Mouse (Mus musculus): ENCODE data around the gene 2610001J05Rik. TPM values are rescaled to one million over a fixed set of nuclear protein-coding genes. Genes with fewer than 3 reads are reported as not detected.
"Not testable (repeated sequence)": the region's sequence is repeated elsewhere in the genome, so short reads cannot be mapped to it uniquely, and the experiment has no call there.

Gene 2610001J05Rik
- total and polyA plus RNA-seq, 2 experiments, result 10.1 to 23.4 TPM

DNA sequence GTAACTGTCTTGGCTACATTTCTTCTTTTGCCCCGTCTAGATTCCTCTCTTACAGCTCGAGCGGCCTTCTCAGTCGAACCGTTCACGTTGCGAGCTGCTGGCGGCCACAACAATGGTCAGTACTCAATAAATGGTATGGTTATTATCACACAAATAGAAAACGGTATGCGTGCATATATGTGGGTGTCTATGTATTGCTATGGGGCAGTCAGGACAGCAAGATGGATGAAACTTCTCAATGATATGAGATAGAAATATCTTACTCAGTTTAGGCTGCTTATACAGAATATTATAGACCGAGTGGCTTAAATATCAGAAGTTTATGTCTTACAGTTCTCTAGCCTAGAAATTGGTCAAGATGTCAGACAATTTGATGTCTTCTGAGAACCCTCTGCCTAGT lies 17.1 kb downstream of the 2610001J05Rik start:
- Histone ChIP-seq H3K79me2 (ENCODE audit: control insufficient read depth, insufficient read depth, low read length) (no peaks in the 10 kb centered on the region), H3K4me1 (ENCODE audit: control insufficient read depth, insufficient read depth, low read length) (no peaks in the 10 kb centered on the region), H3K4me3 (ENCODE audit: insufficient read depth, low read depth, low read length) (no peak overlapping the region), H3K36me3 (ENCODE audit: control insufficient read depth, insufficient read depth, low read length) (no peaks in the 10 kb centered on the region), H3K27me3 (ENCODE audit: control insufficient read depth, insufficient read depth, low read length) (no peaks in the 10 kb centered on the region), H3K27ac (replicated peaks; ENCODE audit: insufficient read depth, low read depth, low read length) (no peak overlapping the region), H3K9ac (ENCODE audit: low read depth, low read length) (no peak overlapping the region)
- no peak for DNase-seq (ENCODE audit: extremely low read depth, low read depth, low spot score)
- 45% methylated on average over 11 of the region's 11 CpGs for WGBS
- no peak for TF ChIP-seq POLR2A (IDR thresholded peaks at IDR 0.05; ENCODE audit: extremely low read depth, insufficient read depth, low read length)
- TF ChIP-seq CTCF (IDR thresholded peaks at IDR 0.05; ENCODE audit: low read depth, low read length), result no peak

DNA sequence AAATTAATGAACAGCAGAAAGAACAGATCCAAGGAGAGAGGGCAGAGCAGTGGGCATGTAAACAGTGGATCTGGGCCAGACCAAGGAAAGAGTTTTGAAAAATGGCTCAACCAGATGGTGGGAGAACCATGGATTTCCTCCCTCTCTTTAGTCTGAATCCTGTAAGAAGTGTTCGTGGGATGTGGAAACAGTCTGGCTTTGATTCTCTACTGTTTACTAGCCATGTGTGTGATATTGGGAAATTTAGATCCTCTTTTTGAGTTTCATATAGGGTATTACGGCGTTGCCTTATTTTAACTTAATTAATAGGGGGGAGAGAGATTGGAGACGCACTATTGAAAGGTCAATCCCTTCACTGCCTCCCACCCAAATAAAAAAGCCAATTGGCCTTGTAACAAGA lies 18.1 kb downstream of the 2610001J05Rik start:
- 91% methylated on average over 4 of the region's 4 CpGs for WGBS
- TF ChIP-seq POLR2A (IDR thresholded peaks at IDR 0.05; ENCODE audit: extremely low read depth, insufficient read depth, low read length) (no peak), CTCF (IDR thresholded peaks at IDR 0.05; ENCODE audit: low read depth, low read length) (no peak)
- no peaks in the 10 kb centered on the region for H3K27me3 ChIP-seq (ENCODE audit: control insufficient read depth, insufficient read depth, low read length)
- H3K4me1 ChIP-seq (ENCODE audit: control insufficient read depth, insufficient read depth, low read length), result no peaks in the 10 kb centered on the region
- H3K36me3 ChIP-seq (ENCODE audit: control insufficient read depth, insufficient read depth, low read length), result no peaks in the 10 kb centered on the region
- no peaks in the 10 kb centered on the region for H3K79me2 ChIP-seq (ENCODE audit: control insufficient read depth, insufficient read depth, low read length)
- no peak overlapping the region for H3K4me3 ChIP-seq (ENCODE audit: insufficient read depth, low read depth, low read length)
- H3K27ac ChIP-seq (replicated peaks; ENCODE audit: insufficient read depth, low read depth, low read length), result no peak overlapping the region
- H3K9ac ChIP-seq (ENCODE audit: low read depth, low read length), result no peak overlapping the region
- DNase-seq (ENCODE audit: extremely low read depth, low read depth, low spot score), result no peak

DNA sequence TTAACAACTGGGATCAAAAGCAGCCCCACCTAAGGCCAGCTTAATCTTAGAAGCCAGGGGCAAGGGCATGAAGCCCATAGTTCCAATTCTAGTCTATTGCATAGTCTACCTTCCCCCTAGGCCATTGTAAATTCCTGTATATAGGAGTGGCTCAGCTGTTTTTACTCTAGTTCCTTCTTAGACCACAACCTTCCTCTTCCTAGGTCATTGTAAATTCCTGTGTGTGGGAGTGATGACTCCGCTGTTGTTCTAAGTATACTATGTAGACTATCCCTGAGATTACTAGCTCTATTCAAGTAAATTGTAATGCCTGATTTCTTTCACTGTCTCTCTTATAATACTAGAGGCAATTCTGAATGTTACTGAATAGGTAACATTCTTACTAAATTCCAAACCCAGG lies 25.3 kb downstream of the 2610001J05Rik start:
- 84% methylated on average over 1 of the region's 1 CpGs for WGBS

DNA sequence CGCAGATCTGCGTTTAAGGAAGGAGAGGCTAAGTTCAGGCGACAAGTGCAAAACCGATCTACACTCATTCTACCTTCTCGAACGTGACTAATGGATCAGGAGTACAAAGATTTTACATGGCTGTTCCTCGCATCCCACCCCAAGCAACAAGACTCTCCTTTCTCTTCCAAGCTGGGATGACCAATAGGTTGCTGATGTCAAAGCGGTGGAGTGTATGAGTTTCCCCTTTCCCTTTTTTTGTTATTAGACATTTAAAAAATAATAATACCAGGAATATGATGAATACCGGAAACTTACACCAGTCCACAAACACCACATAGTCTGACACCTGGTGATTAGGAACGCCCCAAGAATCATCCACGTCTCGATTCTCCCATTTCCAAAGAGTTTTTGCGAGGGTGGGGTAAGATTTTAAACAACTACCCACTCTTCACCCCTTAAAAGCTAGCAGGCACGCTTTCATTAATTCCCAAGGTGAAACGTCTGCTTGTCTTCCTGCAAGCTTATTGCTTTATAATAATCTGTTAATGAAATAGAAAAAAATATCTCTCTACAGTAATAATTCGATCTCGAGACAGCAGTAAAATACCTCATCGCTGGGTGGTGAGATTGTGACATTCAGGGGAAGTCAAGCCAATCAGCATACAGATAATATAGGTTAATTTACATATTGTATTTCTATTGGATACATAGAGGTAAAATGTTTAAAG lies 31.8 kb downstream of the 2610001J05Rik start, which contains the start of gene Gpr85:
Gpr85 (minus strand) TSS at position 598 of the 710 bp plus-strand sequence.
- no peaks in the 10 kb centered on the region for H3K36me3 ChIP-seq (ENCODE audit: control insufficient read depth, insufficient read depth, low read length)
- H3K4me3 ChIP-seq (ENCODE audit: insufficient read depth, low read depth, low read length), result peak within 1 kb of the TSS; percentile 75
- H3K9ac ChIP-seq (ENCODE audit: low read depth, low read length), result peak within 1 kb of the TSS; percentile 67
- peaks cover 11% of the 10 kb centered on the region for H3K27me3 ChIP-seq (ENCODE audit: control insufficient read depth, insufficient read depth, low read length)
- DNase-seq (ENCODE audit: extremely low read depth, low read depth, low spot score), result no peak
- no peaks in the 10 kb centered on the region for H3K79me2 ChIP-seq (ENCODE audit: control insufficient read depth, insufficient read depth, low read length)
- H3K27ac ChIP-seq (replicated peaks; ENCODE audit: insufficient read depth, low read depth, low read length), result no peak within 1 kb of the TSS
- 48% methylated on average over 18 of the region's 18 CpGs for WGBS
- H3K4me1 ChIP-seq (ENCODE audit: control insufficient read depth, insufficient read depth, low read length), result no peaks in the 10 kb centered on the region; the same call in 1 of the 2 replicates
- TF ChIP-seq POLR2A (IDR thresholded peaks at IDR 0.05; ENCODE audit: extremely low read depth, insufficient read depth, low read length) (no peak), CTCF (IDR thresholded peaks at IDR 0.05; ENCODE audit: low read depth, low read length) (no peak)

More for the DNA sequence above, 25.3 kb downstream of the 2610001J05Rik start:
- not testable (repeated sequence) for DNase-seq (ENCODE audit: extremely low read depth, low read depth, low spot score); H3K4me1 ChIP-seq (ENCODE audit: control insufficient read depth, insufficient read depth, low read length); H3K27me3 ChIP-seq (ENCODE audit: control insufficient read depth, insufficient read depth, low read length); H3K9ac ChIP-seq (ENCODE audit: low read depth, low read length); H3K79me2 ChIP-seq (ENCODE audit: control insufficient read depth, insufficient read depth, low read length); H3K36me3 ChIP-seq (ENCODE audit: control insufficient read depth, insufficient read depth, low read length); H3K27ac ChIP-seq (replicated peaks; ENCODE audit: insufficient read depth, low read depth, low read length); H3K4me3 ChIP-seq (ENCODE audit: insufficient read depth, low read depth, low read length)

DNA sequence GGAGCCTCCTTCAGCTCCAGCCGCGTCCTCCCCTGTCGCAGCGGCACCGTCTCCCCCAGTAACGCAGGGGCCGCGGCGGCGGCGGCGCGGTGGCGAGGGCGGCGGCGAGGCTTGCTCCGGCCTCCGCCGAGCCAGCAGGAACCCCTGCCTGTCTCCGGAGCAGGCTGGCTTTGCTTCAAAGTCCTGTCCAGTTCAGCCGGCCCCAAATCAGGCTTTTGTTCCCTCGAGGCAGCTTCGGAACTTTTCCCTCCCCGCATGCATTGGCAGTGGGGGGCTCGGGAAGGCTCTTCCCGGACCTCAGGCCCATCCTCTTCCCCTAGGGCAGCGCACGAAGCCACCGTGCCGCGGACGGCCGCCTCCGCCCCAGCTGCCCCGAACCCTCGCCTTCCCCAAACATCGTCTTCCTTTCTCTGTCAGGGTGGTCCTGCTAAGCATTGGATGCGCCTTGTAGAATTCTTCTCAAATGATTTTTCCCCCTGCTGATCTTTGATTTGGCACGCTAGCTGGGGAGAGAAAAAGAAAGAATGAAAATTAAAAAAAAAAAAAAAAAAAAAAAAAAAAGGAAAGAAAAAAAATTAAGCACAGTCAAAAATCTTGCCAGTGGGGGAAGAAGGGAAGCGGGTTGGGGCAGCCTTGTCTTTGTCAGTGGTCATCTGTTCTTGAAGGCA lies 32.5 kb downstream of the 2610001J05Rik start:
- no peaks in the 10 kb centered on the region for H3K36me3 ChIP-seq (ENCODE audit: control insufficient read depth, insufficient read depth, low read length)
- peak overlapping the region; percentile 75 for H3K4me3 ChIP-seq (ENCODE audit: insufficient read depth, low read depth, low read length)
- no peaks in the 10 kb centered on the region for H3K79me2 ChIP-seq (ENCODE audit: control insufficient read depth, insufficient read depth, low read length)
- peak overlapping the region; percentile 67 for H3K9ac ChIP-seq (ENCODE audit: low read depth, low read length)
- H3K27me3 ChIP-seq (ENCODE audit: control insufficient read depth, insufficient read depth, low read length), result peaks cover 11% of the 10 kb centered on the region
- no peaks in the 10 kb centered on the region; the same call in 1 of the 2 replicates for H3K4me1 ChIP-seq (ENCODE audit: control insufficient read depth, insufficient read depth, low read length)
- TF ChIP-seq POLR2A (IDR thresholded peaks at IDR 0.05; ENCODE audit: extremely low read depth, insufficient read depth, low read length) (no peak), CTCF (IDR thresholded peaks at IDR 0.05; ENCODE audit: low read depth, low read length) (no peak)
- 2% methylated on average over 41 of the region's 41 CpGs for WGBS
- DNase-seq (ENCODE audit: extremely low read depth, low read depth, low spot score), result no peak
- H3K27ac ChIP-seq (replicated peaks; ENCODE audit: insufficient read depth, low read depth, low read length), result no peak overlapping the region
